ENCODE assay signal across 9 mouse cellular contexts in genomic region chr6:31079586-31080259, GRCm38 (mm10).
DNase-seq lines count a peak whose midpoint lies in the region; ATAC-seq and TF ChIP-seq lines count a peak whose summit lies in the region.
"Had no signal": no experiment of that assay in that cellular context is flagged by ENCODE, and none has a peak within 500 bp of the region (broad histone marks: within the 10 kb centered on the region; RNA-seq: fewer than 3 reads in every experiment).

No protein-coding gene starts in this region.

- DNase-seq in frontal cortex, postnatal 36 days (ENCODE audit: low spot score in 2 of 2) = peak; percentile 55 to 56
- no peak for DNase-seq in frontal cortex, postnatal 25 days (ENCODE audit: low spot score in 2 of 2)
- DNase-seq in 416B (ENCODE audit: low read depth) = peak; percentile 82
- peak; percentile 60 for DNase-seq in c-Kit-positive CD71-negative TER-119-negative erythroid progenitor cells, embryonic 14.5 days (ENCODE audit: low read depth)
- no peak for DNase-seq in gastrocnemius, postnatal 10 days

- no peak overlapping the region for H3K4me2 ChIP-seq in lung, embryonic 15.5 days
- H3K4me2 ChIP-seq in intestine, postnatal 0 days (replicated peaks; ENCODE audit: low read depth) = no peak overlapping the region
- H3K4me2 ChIP-seq: limb, embryonic 13.5 days had no signal

- ATAC-seq in lung, embryonic 15.5 days (ENCODE audit: borderline replicate concordance, extremely low read depth, low FRiP score, low TSS enrichment) = no peak
- ATAC-seq in erythroid progenitor cell, adult 5-6 weeks (replicated peaks; ENCODE audit: low FRiP score, poor library complexity, severe bottlenecking) = no peak
- ATAC-seq in intestine, postnatal 0 days = no peak

- H3K9me3 ChIP-seq in lung, embryonic 15.5 days = no peaks in the 10 kb centered on the region
- H3K9me3 ChIP-seq in intestine, postnatal 0 days (ENCODE audit: control insufficient read depth) = no peaks in the 10 kb centered on the region
- H3K9me3 ChIP-seq: limb, embryonic 13.5 days had no signal

- no peak overlapping the region for H3K9ac ChIP-seq in lung, embryonic 15.5 days
- H3K9ac ChIP-seq in intestine, postnatal 0 days (ENCODE audit: low read depth, low read length) = no peak overlapping the region
- H3K9ac ChIP-seq: limb, embryonic 13.5 days had no signal

- no peaks in the 10 kb centered on the region for H3K27me3 ChIP-seq in lung, embryonic 15.5 days
- H3K27me3 ChIP-seq in intestine, postnatal 0 days (replicated peaks; ENCODE audit: control insufficient read depth, insufficient read depth, low read length) = no peaks in the 10 kb centered on the region

- 42% methylated on average over 14 of the region's 14 CpGs for WGBS in lung, embryonic 15.5 days
- 55% methylated on average over 14 of the region's 14 CpGs for WGBS in intestine, postnatal 0 days

- H3K36me3 ChIP-seq in lung, embryonic 15.5 days = no peaks in the 10 kb centered on the region
- H3K36me3 ChIP-seq in intestine, postnatal 0 days (ENCODE audit: control insufficient read depth, insufficient read depth) = no peaks in the 10 kb centered on the region
- H3K36me3 ChIP-seq: limb, embryonic 13.5 days had no signal

- no peak for TF ChIP-seq CTCF in intestine, postnatal 0 days (IDR thresholded peaks at IDR 0.05; ENCODE audit: low read depth)

- H3K27ac ChIP-seq in lung, embryonic 15.5 days = peak overlapping the region; percentile 81
- H3K27ac ChIP-seq in intestine, postnatal 0 days (ENCODE audit: low read depth, low read length) = no peak overlapping the region
- H3K27ac ChIP-seq: limb, embryonic 13.5 days had no signal

- no peak overlapping the region for H3K4me3 ChIP-seq in lung, embryonic 15.5 days
- no peak overlapping the region for H3K4me3 ChIP-seq in intestine, postnatal 0 days (ENCODE audit: low read depth, low read length)
- H3K4me3 ChIP-seq: limb, embryonic 13.5 days had no signal

- peaks cover 61% of the 10 kb centered on the region for H3K4me1 ChIP-seq in lung, embryonic 15.5 days
- peaks cover 17% of the 10 kb centered on the region; the same call in 1 of the 2 replicates for H3K4me1 ChIP-seq in intestine, postnatal 0 days (replicated peaks; ENCODE audit: control insufficient read depth, insufficient read depth, low read length)

Comparison
In these comparisons a context has a peak if more than half of its experiments do, and no peak if none do; other contexts are left out.
1. DNase-seq: peak in frontal cortex, postnatal 36 days (2 of 2), 416B (single experiment) and c-Kit-positive CD71-negative TER-119-negative erythroid progenitor cells, embryonic 14.5 days (single experiment); none in frontal cortex, postnatal 25 days (0 of 2) and gastrocnemius, postnatal 10 days (single experiment).